Mouse (Mus musculus): Measurements from ENCODE around the gene Gk. TPM values are rescaled to one million over a fixed set of nuclear protein-coding genes. Genes with fewer than 3 reads are reported as not detected.

Gk gene
- polyA plus RNA-seq, 2 experiments from 2014 or later: 3.9 to 4.3 TPM

Other genes starting within 250 kb of the Gk start
- gene Tab3, start 202.8 kb downstream of the Gk start, polyA plus RNA-seq (2017; shearing (Covaris generic)): 1 to 10 TPM; 2.2 to 3.6 TPM
- gene 5430427O19Rik, start 93.5 kb upstream of the Gk start, polyA plus RNA-seq (2017; shearing (Covaris generic)): 1 to 10 TPM; 1.5 to 1.6 TPM